Mouse (Mus musculus) liver, embryonic 15.5 days (tissue): ENCODE results near the gene Brat1. TPM values are rescaled to one million over a fixed set of nuclear protein-coding genes. Genes with fewer than 3 reads are reported as not detected.

ENCODE experiments used
- ATAC-seq: fragments of 200-750 bp; cut with Nextera tagmentation; 2 replicates; pipeline ENCODE4 v1.8.0; 2017; ENCODE audit warnings: moderate number of reproducible peaks, mild to moderate bottlenecking, moderate library complexity; ENCODE audit not compliant: insufficient read depth
- H3K27ac ChIP-seq: fragments of 300-500 bp; sonication (generic); replicated peaks from 2 replicates; pipeline ENCODE4 v1.5.1; 2015; ENCODE audit warnings: mild to moderate bottlenecking, inconsistent platforms
- H3K27me3 ChIP-seq: fragments of 300-500 bp; sonication (generic); 2 replicates; pipeline ENCODE4 v1.6.1; 2015; ENCODE audit warnings: mild to moderate bottlenecking, inconsistent platforms
- H3K36me3 ChIP-seq: fragments of 300-500 bp; sonication (generic); replicated peaks from 2 replicates; pipeline ENCODE4 v1.6.1; 2015; ENCODE audit warnings: moderate library complexity, mild to moderate bottlenecking, inconsistent platforms
- H3K4me1 ChIP-seq: fragments of 300-500 bp; sonication (generic); replicated peaks from 2 replicates; pipeline ENCODE4 v1.6.1; 2015; ENCODE audit warnings: inconsistent platforms
- H3K4me2 ChIP-seq: fragments of 300-500 bp; sonication (generic); 2 replicates; pipeline ENCODE4 v1.6.1; 2015; ENCODE audit warnings: moderate library complexity, mild to moderate bottlenecking, inconsistent platforms
- H3K4me3 ChIP-seq: fragments of 300-500 bp; sonication (generic); replicated peaks from 2 replicates; pipeline ENCODE4 v1.5.1; 2015; ENCODE audit warnings: mild to moderate bottlenecking, inconsistent platforms
- H3K9ac ChIP-seq: fragments of 300-500 bp; sonication (generic); 2 replicates; pipeline ENCODE4 v1.6.1; 2015; ENCODE audit warnings: moderate library complexity, mild to moderate bottlenecking, inconsistent platforms
- H3K9me3 ChIP-seq: fragments of 300-500 bp; sonication (generic); replicated peaks from 2 replicates; pipeline ENCODE4 v1.6.1; 2016; ENCODE audit warnings: inconsistent platforms
- WGBS: fragments of 180-500 bp; shearing (Covaris S2); methylation state at CpG from one replicate; pipeline ENCODE4 v1.1.7; 2015; ENCODE audit warnings: mixed read lengths; ENCODE audit not compliant: insufficient replicate concordance; 5-methylcytosine and 5-hydroxymethylcytosine counted together
- polyA plus RNA-seq: library from polyadenylated mRNA; unstranded; fragments of >200 nt; fragmentation: Nextera tagmentation; extraction: Ambion mirVana; gene quantifications from 2 replicates; pipeline ENCODE4 v1.2.1, GENCODE M21; 2015

The Brat1 gene
- polyA plus RNA-seq, 1 experiment from 2014 or later: 7.2 TPM

DNA sequence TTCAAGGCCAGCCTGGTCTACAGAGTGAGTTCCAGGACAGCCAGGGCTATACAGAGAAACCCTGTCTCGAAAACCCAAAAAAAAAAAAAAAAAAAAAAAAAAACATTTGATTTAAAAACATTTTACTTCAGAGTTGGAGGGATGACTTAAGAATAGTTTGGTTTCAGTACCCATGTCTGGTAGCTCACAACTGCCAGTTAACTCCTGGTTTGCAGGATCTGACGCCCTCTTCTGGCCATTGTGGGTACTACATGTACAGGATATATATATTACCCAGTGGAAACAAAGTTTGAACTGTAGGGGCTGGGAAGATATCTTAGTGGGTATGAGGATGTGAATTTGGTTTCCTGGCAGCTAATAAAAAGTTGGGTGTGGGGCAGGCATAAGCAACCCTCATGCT is 46.1 kb downstream of the Brat1 start:
- Histone ChIP-seq H3K4me3 (no peak overlapping the region), H3K27ac (no peak overlapping the region), H3K9me3 (no peaks in the 10 kb centered on the region), H3K4me1 (peaks cover 11% of the 10 kb centered on the region), H3K4me2 (no peak overlapping the region), H3K27me3 (no peaks in the 10 kb centered on the region), H3K36me3 (no peaks in the 10 kb centered on the region), H3K9ac (no peak overlapping the region)
- no peak for ATAC-seq
- WGBS: 0% methylated on average over 1 of the region's 2 CpGs

DNA sequence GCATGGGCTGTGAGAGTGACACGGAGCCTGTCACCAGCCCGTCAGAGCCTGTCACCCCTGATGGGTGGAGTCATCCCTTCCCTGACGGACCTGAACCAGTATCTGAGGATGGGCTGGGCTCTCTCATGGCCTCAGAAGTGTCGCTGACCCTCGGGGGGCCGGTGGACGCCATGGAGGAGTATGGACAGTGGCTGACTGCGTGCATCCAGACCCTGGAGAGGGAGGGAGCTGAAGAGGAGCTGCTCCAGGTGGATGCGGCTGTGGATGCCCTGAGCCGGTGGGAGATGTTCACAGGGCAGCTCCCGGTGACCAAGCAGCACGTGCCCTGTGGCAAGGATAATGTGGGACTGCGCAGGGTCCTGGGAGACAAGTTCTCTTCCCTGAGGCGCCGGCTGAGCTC is 47.2 kb downstream of the Brat1 start:
- Histone ChIP-seq H3K4me3 (no peak overlapping the region), H3K27me3 (no peaks in the 10 kb centered on the region), H3K27ac (no peak overlapping the region), H3K9ac (no peak overlapping the region), H3K36me3 (no peaks in the 10 kb centered on the region), H3K4me2 (no peak overlapping the region), H3K4me1 (peaks cover 11% of the 10 kb centered on the region), H3K9me3 (no peaks in the 10 kb centered on the region)
- ATAC-seq: no peak
- WGBS: 80% methylated on average over 15 of the region's 15 CpGs

DNA sequence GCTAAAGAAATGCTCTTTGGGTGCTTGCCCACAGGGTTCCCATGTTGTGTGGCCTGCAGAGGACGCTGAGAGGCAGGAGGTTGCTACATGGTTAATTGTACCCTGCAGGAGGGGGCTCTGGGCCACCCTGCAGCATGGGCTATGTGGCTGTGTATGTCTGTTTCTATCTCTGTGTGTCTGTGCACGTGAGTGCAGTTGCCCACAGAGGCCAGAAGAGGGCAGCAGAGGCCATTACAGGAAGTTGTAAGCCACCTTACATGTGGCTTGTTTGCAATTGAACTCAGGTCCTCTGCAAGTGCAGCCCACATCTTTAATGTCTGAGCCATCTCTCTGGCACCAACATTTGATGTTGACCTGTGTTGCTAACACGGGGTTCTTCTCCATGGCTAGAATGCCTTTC is 47.8 kb downstream of the Brat1 start:
- H3K4me3 ChIP-seq: no peak overlapping the region
- no peaks in the 10 kb centered on the region for H3K9me3 ChIP-seq
- WGBS: 74% methylated on average over 3 of the region's 3 CpGs
- no peak overlapping the region for H3K4me2 ChIP-seq
- peaks cover 11% of the 10 kb centered on the region for H3K4me1 ChIP-seq
- no peak for ATAC-seq
- no peaks in the 10 kb centered on the region for H3K27me3 ChIP-seq
- H3K27ac ChIP-seq: no peak overlapping the region
- 0 out of 2 replicates have a peak, but pooled peaks cover 2% of the 10 kb centered on the region for H3K36me3 ChIP-seq
- no peak overlapping the region for H3K9ac ChIP-seq

DNA sequence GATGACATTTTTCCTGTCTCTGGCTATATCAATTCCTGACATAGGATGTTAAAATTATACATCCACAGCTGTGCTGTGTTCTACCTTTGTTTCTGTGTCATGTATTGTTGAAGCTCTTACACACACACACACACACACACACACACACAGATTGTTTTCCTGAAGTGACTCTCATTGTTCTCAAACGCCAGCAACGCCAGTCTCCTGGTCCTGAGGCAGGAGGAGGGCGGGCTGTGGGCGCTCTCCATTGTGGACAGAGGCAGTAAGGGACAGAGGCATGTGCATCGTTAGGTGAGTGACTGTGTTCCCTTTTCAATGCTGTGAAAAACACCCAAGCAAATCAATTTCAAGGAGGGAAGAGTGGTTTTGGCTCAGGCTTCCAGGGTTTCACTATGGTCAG is 48.4 kb downstream of the Brat1 start:
- WGBS: 65% methylated on average over 5 of the region's 5 CpGs
- no peaks in the 10 kb centered on the region for H3K9me3 ChIP-seq
- no peak for ATAC-seq
- no peak overlapping the region for H3K4me2 ChIP-seq
- H3K27ac ChIP-seq: no peak overlapping the region
- no peaks in the 10 kb centered on the region for H3K27me3 ChIP-seq
- H3K36me3 ChIP-seq: 0 out of 2 replicates have a peak, but pooled peaks cover 7% of the 10 kb centered on the region
- no peak overlapping the region for H3K9ac ChIP-seq
- no peak overlapping the region for H3K4me3 ChIP-seq
- H3K4me1 ChIP-seq: peaks cover 11% of the 10 kb centered on the region

DNA sequence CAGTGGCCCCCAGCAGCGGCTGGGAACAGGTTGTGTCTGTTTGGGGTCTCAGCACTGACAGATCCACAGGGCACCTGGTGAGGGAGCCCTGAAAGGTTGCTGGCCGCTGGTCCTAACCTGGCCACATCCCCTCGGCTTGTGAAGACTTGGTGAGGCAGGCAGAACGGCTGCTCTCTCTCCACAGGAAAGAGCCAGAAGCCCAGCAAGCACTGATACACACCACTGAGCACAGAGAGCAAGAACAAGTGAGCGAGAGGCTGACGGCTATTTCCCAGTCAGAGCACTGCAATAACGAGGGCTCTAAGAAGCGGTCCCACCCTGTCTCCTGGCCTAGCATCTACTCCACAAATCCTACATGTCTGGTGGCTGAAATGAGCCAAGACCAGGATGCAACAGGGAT is 54.1 kb downstream of the Brat1 start:
- Histone ChIP-seq H3K36me3 (peaks cover 47% of the 10 kb centered on the region), H3K9me3 (no peaks in the 10 kb centered on the region), H3K4me2 (no peak overlapping the region), H3K27ac (no peak overlapping the region), H3K4me3 (no peak overlapping the region), H3K27me3 (no peaks in the 10 kb centered on the region), H3K9ac (no peak overlapping the region), H3K4me1 (0 out of 2 replicates have a peak, but pooled peaks cover 6% of the 10 kb centered on the region)
- no peak for ATAC-seq
- WGBS: 78% methylated on average over 8 of the region's 8 CpGs

DNA sequence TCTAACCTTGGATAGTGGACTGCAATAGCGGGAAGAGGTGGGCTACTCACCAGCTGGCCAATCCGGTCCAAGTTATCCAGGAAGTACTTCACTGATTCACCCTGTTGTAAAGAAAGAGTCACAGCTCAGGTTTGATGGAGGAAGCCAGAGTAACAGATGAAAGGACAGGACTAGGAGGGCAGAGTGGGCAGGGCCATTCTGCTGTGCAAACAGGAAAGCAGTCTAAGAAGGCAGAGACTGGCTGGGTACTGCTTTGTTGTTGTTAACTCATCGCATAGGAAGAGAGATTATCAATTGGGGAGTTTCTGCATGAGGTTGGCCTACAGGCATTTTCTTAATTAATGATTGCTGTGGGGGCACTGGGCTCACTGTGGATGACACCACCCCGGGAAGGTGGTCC is 57.7 kb downstream of the Brat1 start:
- WGBS: 74% methylated on average over 4 of the region's 4 CpGs
- Histone ChIP-seq H3K4me1 (peaks cover 36% of the 10 kb centered on the region), H3K9me3 (no peaks in the 10 kb centered on the region), H3K27me3 (no peaks in the 10 kb centered on the region), H3K9ac (no peak overlapping the region), H3K4me2 (no peak overlapping the region), H3K4me3 (no peak overlapping the region), H3K27ac (no peak overlapping the region), H3K36me3 (peaks cover 46% of the 10 kb centered on the region)
- ATAC-seq: no peak

DNA sequence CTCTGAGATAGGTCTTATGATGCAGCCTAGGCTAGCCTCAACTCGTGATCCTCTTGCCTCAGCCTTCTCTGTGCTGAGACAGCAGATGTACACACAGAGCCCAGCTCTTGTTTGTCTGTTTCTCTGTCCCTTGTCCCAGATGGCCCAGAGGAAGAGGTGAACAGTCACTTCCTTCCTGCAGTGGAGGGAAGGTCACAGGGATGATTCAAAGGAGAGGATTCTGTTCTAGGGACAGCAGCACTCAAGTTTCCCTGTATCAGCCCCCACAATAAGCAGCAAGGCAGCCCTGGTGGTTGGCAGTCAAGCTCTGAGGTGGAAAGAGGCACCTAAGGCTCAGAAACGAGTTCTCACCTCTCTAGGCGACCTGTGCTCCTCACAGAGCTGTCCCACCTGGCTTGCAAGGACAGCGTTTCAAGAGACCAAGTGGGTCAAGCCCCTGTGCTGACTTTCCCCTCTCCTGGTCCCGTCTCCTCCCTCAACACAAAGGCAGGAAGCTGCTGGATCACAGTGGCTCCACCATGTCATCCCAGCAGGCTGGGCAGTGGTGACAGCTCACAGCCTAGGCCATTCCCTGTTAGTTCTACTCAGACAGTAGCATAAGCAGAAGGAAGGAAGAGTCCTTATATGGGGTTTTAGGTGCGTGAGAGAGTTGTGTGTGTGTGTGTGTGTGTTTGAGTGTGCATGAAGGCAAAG is 60.3 kb downstream of the Brat1 start:
- peak; percentile 59 for ATAC-seq
- no peak overlapping the region for H3K4me2 ChIP-seq
- H3K4me3 ChIP-seq: no peak overlapping the region
- H3K9ac ChIP-seq: no peak overlapping the region
- WGBS: 32% methylated on average over 6 of the region's 6 CpGs
- peaks cover 23% of the 10 kb centered on the region for H3K36me3 ChIP-seq
- H3K27ac ChIP-seq: peak overlapping the region; percentile 57; the same call in 1 of the 2 replicates
- no peaks in the 10 kb centered on the region for H3K9me3 ChIP-seq
- H3K27me3 ChIP-seq: no peaks in the 10 kb centered on the region
- peaks cover 54% of the 10 kb centered on the region for H3K4me1 ChIP-seq

DNA sequence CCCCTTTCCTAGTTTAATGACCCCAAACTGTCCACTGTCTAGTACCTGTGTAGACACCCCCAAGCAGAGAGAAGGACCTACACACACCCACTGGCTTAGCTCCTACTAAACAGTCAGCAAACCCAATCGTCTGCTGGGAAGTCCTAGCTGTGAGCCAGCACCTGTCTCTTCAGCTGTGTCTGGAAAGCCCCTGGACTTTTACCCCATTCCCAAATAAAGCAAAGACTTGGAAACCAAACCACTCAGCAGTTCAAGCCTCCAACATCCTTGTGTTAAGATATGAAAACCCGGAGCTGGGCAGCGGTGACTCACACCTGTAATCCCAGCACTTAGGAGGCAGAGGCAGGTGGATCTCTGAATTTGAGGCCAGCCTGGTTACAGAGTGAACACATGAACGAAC is 61.8 kb downstream of the Brat1 start:
- Histone ChIP-seq H3K27me3 (no peaks in the 10 kb centered on the region), H3K27ac (no peak overlapping the region), H3K4me1 (peaks cover 59% of the 10 kb centered on the region), H3K9me3 (no peaks in the 10 kb centered on the region), H3K9ac (no peak overlapping the region), H3K4me2 (no peak overlapping the region), H3K4me3 (no peak overlapping the region), H3K36me3 (peaks cover 11% of the 10 kb centered on the region)
- ATAC-seq: no peak
- 63% methylated on average over 4 of the region's 4 CpGs for WGBS

DNA sequence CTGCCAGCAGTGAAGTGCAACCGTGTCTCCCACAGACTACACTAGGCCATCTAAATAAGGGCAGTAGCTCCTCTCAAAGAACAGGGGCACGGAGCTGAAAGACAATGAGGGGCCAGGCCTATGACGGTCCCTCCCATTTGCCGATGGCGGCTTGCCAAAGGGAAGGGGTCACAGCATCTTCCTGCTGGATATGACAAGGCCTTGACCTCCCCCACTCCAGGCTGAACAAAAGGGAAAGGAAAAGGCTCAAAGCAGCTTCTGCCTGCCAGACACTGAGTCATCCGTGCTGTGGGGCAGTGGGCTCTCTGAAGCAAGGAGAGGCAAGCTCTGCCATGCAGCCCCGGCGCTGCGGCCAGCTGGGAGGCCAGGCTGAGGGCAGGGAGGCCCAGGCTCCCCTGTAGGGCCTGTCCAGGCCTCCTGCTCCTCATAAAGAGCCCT is 62.9 kb downstream of the Brat1 start:
- Histone ChIP-seq H3K9ac (no peak overlapping the region), H3K4me3 (no peak overlapping the region), H3K27ac (peak overlapping the region; percentile 67), H3K4me1 (peaks cover 69% of the 10 kb centered on the region), H3K36me3 (no peaks in the 10 kb centered on the region), H3K9me3 (no peaks in the 10 kb centered on the region), H3K4me2 (no peak overlapping the region), H3K27me3 (no peaks in the 10 kb centered on the region)
- WGBS: 49% methylated on average over 9 of the region's 9 CpGs
- ATAC-seq: peak; percentile 40; the same call in 1 of the 2 replicates

DNA sequence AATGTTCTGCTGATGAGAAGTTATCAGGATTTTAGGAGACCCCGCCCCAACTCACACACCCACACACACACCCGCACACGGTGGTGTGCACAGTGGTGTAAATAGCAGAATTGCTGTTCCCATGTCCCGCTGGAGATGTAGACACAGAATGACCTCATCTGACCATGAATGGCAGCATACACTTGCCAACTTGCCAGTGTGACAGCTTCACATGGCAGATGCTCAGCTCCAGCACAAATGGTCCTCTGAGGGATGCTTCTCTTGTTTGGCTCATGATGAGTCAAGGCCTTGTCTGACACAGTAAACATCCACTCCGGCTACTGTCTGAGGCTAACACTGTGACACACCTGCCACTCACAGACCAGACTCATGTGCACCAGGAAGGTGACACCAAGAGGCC is 63.5 kb downstream of the Brat1 start:
- Histone ChIP-seq H3K36me3 (no peaks in the 10 kb centered on the region), H3K4me3 (no peak overlapping the region), H3K9ac (no peak overlapping the region), H3K27ac (peak overlapping the region; percentile 67; the same call in 1 of the 2 replicates), H3K4me1 (peaks cover 73% of the 10 kb centered on the region), H3K27me3 (no peaks in the 10 kb centered on the region), H3K9me3 (no peaks in the 10 kb centered on the region), H3K4me2 (no peak overlapping the region)
- WGBS: 35% methylated on average over 5 of the region's 5 CpGs
- ATAC-seq: no peak
